Mouse (Mus musculus): ENCODE measurements around the gene Map1b.

The Map1b gene

GRCm38 (mm10) chr13:99444431-99444871 is 71.9 kb downstream of the Map1b start:
- no peak for DNase-seq

- DNase-seq, result no peak
Measured at GRCm38 (mm10) chr13:99443484-99444175, 72.7 kb downstream of the Map1b start.

- no peak for DNase-seq
Measured at GRCm38 (mm10) chr13:99442434-99443249, 73.7 kb downstream of the Map1b start.

- DNase-seq, result no peak
Measured at GRCm38 (mm10) chr13:99441700-99442433, 74.5 kb downstream of the Map1b start.

- DNase-seq, result no peak
Measured at GRCm38 (mm10) chr13:99440228-99440627, 76.1 kb downstream of the Map1b start.

GRCm38 (mm10) chr13:99439357-99439756 is 77.0 kb downstream of the Map1b start:
- DNase-seq, result no peak

- no peak for DNase-seq
Measured at GRCm38 (mm10) chr13:99437051-99437450, 79.3 kb downstream of the Map1b start.

GRCm38 (mm10) chr13:99434494-99434893 is 81.8 kb downstream of the Map1b start:
- DNase-seq, result peak; percentile 35

- peak; percentile 20 for DNase-seq
Measured at GRCm38 (mm10) chr13:99433068-99434008, 83.0 kb downstream of the Map1b start.

- DNase-seq, result no peak
Measured at GRCm38 (mm10) chr13:99423581-99423980, 92.8 kb downstream of the Map1b start.

GRCm38 (mm10) chr13:99416601-99417000 is 99.7 kb downstream of the Map1b start:
- no peak for DNase-seq

GRCm38 (mm10) chr13:99414352-99414742 is 102.0 kb downstream of the Map1b start:
- DNase-seq, result no peak

- no peak for DNase-seq
Measured at GRCm38 (mm10) chr13:99413481-99414351, 102.6 kb downstream of the Map1b start.

GRCm38 (mm10) chr13:99412477-99413080 is 103.8 kb downstream of the Map1b start:
- peak; percentile 58 for DNase-seq

- DNase-seq, result no peak
Measured at GRCm38 (mm10) chr13:99411761-99412160, 104.6 kb downstream of the Map1b start.

GRCm38 (mm10) chr13:99410611-99411515 is 105.5 kb downstream of the Map1b start:
- no peak for DNase-seq

- DNase-seq, result no peak
Measured at GRCm38 (mm10) chr13:99409216-99409615, 107.1 kb downstream of the Map1b start.

GRCm38 (mm10) chr13:99399373-99399772 is 117.0 kb downstream of the Map1b start:
- no peak for DNase-seq

GRCm38 (mm10) chr13:99398149-99398701 is 118.1 kb downstream of the Map1b start:
- DNase-seq, result peak; percentile 75

Measured in lung, postnatal 10 days (tissue).